Mouse (Mus musculus) NIH3T3 (cell line): ENCODE measurements around the gene Bcl10.
"Not testable (repeated sequence)": the region's sequence is repeated elsewhere in the genome, so short reads cannot be mapped to it uniquely, and the experiment has no call there.

Experiments
- DNase-seq: peaks from one replicate; pipeline ENCODE4 v3.0.0-alpha.2; 2012; ENCODE audit warnings: low read depth

Bcl10 gene

GRCm38 (mm10) chr3:145922019-145922854, at the start of gene Bcl10:
Bcl10 (plus strand) TSS chr3:145922804.
- no peak for DNase-seq

GRCm38 (mm10) chr3:145873271-145873670, 49.3 kb upstream of the Bcl10 start:
- no peak for DNase-seq

- DNase-seq = no peak
These were observed 48.5 kb upstream of the Bcl10 start for GRCm38 (mm10) chr3:145874126-145874525.

- DNase-seq = peak; percentile 77
These were observed 46.5 kb upstream of the Bcl10 start for GRCm38 (mm10) chr3:145876120-145876519.

GRCm38 (mm10) chr3:145878867-145879266, 43.7 kb upstream of the Bcl10 start:
- DNase-seq = not testable (repeated sequence)

- DNase-seq = no peak
These were observed 42.3 kb upstream of the Bcl10 start for GRCm38 (mm10) chr3:145880335-145880734.

- no peak for DNase-seq
These were observed 40.3 kb upstream of the Bcl10 start for GRCm38 (mm10) chr3:145882076-145882874.

- DNase-seq = no peak
These were observed 39.4 kb upstream of the Bcl10 start for GRCm38 (mm10) chr3:145883233-145883632.

- DNase-seq = peak; percentile 70
These were observed 37.2 kb upstream of the Bcl10 start for GRCm38 (mm10) chr3:145885376-145885775.

GRCm38 (mm10) chr3:145885851-145886464, 36.6 kb upstream of the Bcl10 start:
- peak; percentile 88 for DNase-seq

- DNase-seq = no peak
These were observed 35.1 kb upstream of the Bcl10 start for GRCm38 (mm10) chr3:145887430-145887971.

GRCm38 (mm10) chr3:145890346-145891132, 32.1 kb upstream of the Bcl10 start:
- no peak for DNase-seq

GRCm38 (mm10) chr3:145892451-145892850, 30.2 kb upstream of the Bcl10 start:
- peak; percentile 60 for DNase-seq

- DNase-seq = no peak
These were observed 28.5 kb upstream of the Bcl10 start for GRCm38 (mm10) chr3:145894131-145894530.

GRCm38 (mm10) chr3:145897749-145898148, 24.9 kb upstream of the Bcl10 start:
- DNase-seq = no peak

- DNase-seq = peak; percentile 52
These were observed 22.8 kb upstream of the Bcl10 start for GRCm38 (mm10) chr3:145899832-145900231.

- DNase-seq = no peak
These were observed 19.1 kb upstream of the Bcl10 start for GRCm38 (mm10) chr3:145903530-145903929.

GRCm38 (mm10) chr3:145904850-145905776, 17.5 kb upstream of the Bcl10 start:
- DNase-seq = peak; percentile 91

GRCm38 (mm10) chr3:145906582-145906981, 16.0 kb upstream of the Bcl10 start:
- no peak for DNase-seq

- DNase-seq = no peak
These were observed 10.1 kb upstream of the Bcl10 start for GRCm38 (mm10) chr3:145912512-145912911.
